Mouse (Mus musculus) gastrocnemius, adult 8-10 months (tissue): Measurements from ENCODE around the gene Slc1a7. TPM values are rescaled to one million over a fixed set of nuclear protein-coding genes. Genes with fewer than 3 reads are reported as not detected.
A peak's percentile ranks its signal among the peaks of the same experiment; 100 is the strongest.

ENCODE experiments used
- DNase-seq, 2 experiments: peaks; one replicate each; pipeline ENCODE4 v3.0.0; 2022; ENCODE audit warnings: low spot score in 2 of 2
- total RNA-seq, 4 experiments: library from RNA; stranded (reverse); gene quantifications; 2 replicates each; pipeline ENCODE4 v1.2.4; 2022

Slc1a7 gene
- total RNA-seq, 4 experiments from 2014 or later = 0.15 to 0.27 (median 0.16) TPM; not detected in 1

DNA sequence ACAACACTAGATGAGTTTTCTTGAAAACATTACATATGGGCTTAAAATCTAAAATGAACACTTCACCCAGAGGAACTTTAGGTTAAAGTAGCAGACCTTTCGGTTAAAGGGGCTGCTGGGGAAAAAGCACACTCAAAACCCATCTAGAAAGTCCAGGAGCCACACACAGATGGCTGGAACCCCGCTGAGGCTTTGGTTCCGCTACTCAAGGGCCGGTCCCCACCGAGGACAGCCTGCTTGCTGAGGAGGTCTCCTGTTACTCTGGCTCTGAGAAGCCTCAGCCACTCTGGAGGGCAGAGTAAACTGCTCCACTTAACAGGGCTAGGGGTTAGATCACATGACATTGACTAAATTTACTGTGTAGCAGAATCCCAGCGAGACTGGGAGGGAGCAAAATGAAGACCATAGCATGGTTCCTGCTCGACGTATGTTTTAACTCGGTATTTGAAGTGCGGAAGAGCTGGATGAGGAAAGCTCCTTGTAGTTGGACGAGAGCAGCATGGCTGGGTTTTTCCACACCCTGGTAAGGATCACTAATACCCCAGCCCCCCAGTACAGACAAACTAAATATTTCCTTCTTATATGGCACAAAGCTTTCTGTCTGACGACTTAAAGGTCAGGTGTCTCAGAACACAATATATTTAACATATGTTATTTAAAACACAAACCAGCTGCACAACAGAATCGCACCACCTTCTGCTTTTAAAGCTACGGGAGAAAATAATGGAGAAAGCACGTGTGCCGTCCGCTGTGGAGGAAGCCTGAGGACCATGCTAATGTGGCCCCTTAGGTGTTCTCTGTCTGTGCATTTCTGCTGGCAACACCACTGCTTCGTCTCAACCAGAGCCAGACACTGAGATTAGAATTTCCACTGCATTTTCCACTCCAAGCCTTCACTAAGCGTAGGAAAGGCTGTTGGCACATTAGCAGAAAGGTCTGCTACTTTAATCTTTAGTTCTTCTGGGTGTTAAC lies 77.3 kb downstream of the Slc1a7 start:
- DNase-seq = no peak

- no peak for DNase-seq
Observed at GRCm38 (mm10) chr4:108046136-108046535, 78.0 kb downstream of the Slc1a7 start.

DNA sequence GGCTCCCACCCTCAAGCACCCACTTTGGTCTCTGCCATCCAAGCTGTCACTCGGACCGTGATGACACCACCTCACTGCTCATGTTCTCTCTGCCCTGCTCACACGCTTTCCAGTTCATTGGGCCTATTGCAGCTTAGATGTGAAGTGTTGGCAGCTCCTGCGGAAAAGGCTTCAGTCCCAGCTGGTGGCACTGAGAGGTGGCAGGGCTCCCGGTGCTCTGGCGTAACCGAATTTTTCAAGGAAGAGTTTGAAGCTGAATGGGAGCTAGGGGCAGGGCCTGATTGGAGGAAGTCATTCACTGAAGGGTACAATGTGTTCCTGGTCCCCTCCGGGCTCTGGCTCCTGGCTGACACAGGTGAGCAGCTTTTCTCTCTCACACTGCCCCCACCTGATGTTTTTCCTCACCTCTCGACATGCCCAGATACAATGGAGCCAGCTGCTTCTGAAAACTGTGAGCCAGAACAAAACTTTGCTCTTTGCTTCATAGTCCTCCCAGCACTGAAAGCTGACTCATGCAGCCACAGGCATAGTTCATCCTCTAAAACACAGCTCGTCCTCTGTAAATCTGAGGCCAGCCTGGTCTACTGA lies 83.6 kb downstream of the Slc1a7 start:
- DNase-seq = peak in 1 of 2 experiments; percentile 34

- DNase-seq = no peak
Observed at GRCm38 (mm10) chr4:108052673-108053072, 84.5 kb downstream of the Slc1a7 start.

- no peak for DNase-seq
Observed at GRCm38 (mm10) chr4:108055873-108056272, 87.7 kb downstream of the Slc1a7 start.

DNA sequence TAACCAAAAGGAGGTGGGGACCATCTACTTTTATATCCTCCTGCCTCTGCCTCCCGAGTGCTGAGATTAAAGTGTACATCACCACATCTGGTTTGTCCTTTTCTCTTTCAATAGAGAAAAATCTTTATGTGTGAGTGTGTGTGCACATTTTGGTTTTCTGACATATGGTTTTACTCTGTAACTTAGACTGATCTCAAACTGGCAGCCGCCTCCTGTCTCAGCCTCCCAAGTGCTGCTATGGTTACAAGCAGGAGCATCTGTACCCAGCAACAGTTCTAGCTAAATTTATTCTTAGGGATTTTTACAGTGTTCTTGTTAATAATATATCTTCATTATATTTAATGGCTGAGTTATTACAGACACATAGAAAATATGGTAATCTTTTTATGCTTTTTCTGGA lies 89.1 kb downstream of the Slc1a7 start:
- DNase-seq = no peak

GRCm38 (mm10) chr4:108058166-108058565 lies 90.0 kb downstream of the Slc1a7 start:
- DNase-seq = no peak

- no peak for DNase-seq
Observed at GRCm38 (mm10) chr4:108059601-108060379, 91.7 kb downstream of the Slc1a7 start.

- no peak for DNase-seq
Observed at GRCm38 (mm10) chr4:108060774-108061173, 92.6 kb downstream of the Slc1a7 start.

DNA sequence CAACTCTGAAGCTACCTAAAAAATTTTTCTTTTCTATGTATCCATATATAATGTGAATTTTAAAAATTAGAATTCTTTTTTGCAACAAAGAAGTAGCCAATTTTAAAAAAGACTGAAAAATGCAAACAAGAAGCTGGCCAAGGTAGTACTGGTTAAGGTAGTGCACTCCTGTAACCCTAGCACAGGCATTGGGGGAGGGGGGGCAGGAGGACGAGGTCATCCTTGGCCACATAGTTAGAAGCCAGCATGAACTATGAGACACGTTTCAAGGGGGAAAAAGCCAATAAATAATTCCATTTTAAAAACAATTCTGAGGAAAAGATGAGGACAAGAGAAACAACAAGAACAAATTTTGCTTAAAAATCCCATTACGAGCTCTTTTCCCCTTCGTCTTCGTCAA lies 94.4 kb downstream of the Slc1a7 start:
- no peak for DNase-seq

Other genes with a start within 250 kb of the Slc1a7 start
- gene Lrp8, start 166.1 kb upstream of the Slc1a7 start, total RNA-seq = not detected
- 10 to 100 TPM; 26.1 to 33.5 (median 27.6) TPM for gene Magoh, start 88.6 kb upstream of the Slc1a7 start, total RNA-seq
- 10 to 100 TPM; 40.3 to 44.0 (median 43.0) TPM for gene 0610037L13Rik, start 78.5 kb upstream of the Slc1a7 start, total RNA-seq
- gene Cpt2, start 44.7 kb upstream of the Slc1a7 start, total RNA-seq = 10 to 100 TPM; 47.3 to 67.2 (median 53.9) TPM
- 1 to 10 TPM; 5.1 to 7.9 (median 5.5) TPM for gene Podn, start 128.1 kb downstream of the Slc1a7 start, total RNA-seq
- gene Scp2, start 176.7 kb downstream of the Slc1a7 start, total RNA-seq = 100 to 1,000 TPM; 159 to 176 (median 161) TPM
- gene Echdc2, start 197.1 kb downstream of the Slc1a7 start, total RNA-seq = 1 to 10 TPM; 6.3 to 9.1 (median 7.4) TPM
- 1 to 10 TPM in 3 of 4 experiments, under 1 TPM in 1; 0.56 to 1.6 (median 1.2) TPM for gene Zyg11a, start 249.7 kb downstream of the Slc1a7 start, total RNA-seq